Mouse (Mus musculus) embryonic fibroblast, embryonic 13.5 days (primary cell): ENCODE measurements at regions not wholly inside any gene's neighbourhood (a gene's known extent, or its start where the extent isn't known, plus 50 kb on each side); places are given as distances from the start of the nearest gene placed in this dataset.

ENCODE experiments used
- H3K27ac ChIP-seq: 2 replicates; pipeline ENCODE4 v1.5.1; 2012; ENCODE audit warnings: low read length, control low read depth, inconsistent platforms; ENCODE audit not compliant: insufficient read depth
- H3K4me1 ChIP-seq: 2 replicates; pipeline ENCODE4 v1.6.1; 2011; ENCODE audit warnings: low read length; ENCODE audit not compliant: control insufficient read depth, insufficient read depth
- H3K4me3 ChIP-seq: 2 replicates; pipeline ENCODE4 v1.5.1; 2011; ENCODE audit warnings: mild to moderate bottlenecking, control low read depth, low read length; ENCODE audit not compliant: insufficient read depth
- CTCF ChIP-seq: IDR thresholded peaks from 2 replicates; pipeline ENCODE4 v1.5.1; 2011; ENCODE audit warnings: mild to moderate bottlenecking, control low read depth, low read length, moderate library complexity, borderline replicate concordance; ENCODE audit not compliant: insufficient read depth
- POLR2A ChIP-seq: IDR thresholded peaks from 2 replicates; pipeline ENCODE4 v1.6.1; 2011; ENCODE audit warnings: low read depth, mild to moderate bottlenecking, control low read depth, low read length, moderate library complexity

DNA sequence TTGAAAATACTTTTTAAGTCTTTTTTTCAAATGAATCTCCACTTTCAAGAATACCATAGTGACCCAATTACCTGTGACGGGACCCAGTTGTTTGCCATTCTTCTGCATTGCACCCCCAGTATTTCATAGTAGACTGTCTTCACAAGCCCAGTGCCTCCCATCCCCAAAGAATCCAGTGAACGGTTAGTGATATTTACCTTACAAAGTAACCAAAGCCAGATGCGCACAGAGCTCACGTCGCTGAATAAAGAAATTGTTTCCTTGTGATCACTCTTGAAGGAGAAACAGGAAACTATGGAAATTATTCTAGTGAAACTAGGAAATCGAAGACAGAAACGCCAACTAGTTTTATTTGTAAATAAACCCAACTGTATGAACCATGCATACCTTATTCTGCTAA is 91.4 kb upstream of the Ssbp2 start:
- H3K4me1 ChIP-seq: peaks cover 19% of the 10 kb centered on the region

DNA sequence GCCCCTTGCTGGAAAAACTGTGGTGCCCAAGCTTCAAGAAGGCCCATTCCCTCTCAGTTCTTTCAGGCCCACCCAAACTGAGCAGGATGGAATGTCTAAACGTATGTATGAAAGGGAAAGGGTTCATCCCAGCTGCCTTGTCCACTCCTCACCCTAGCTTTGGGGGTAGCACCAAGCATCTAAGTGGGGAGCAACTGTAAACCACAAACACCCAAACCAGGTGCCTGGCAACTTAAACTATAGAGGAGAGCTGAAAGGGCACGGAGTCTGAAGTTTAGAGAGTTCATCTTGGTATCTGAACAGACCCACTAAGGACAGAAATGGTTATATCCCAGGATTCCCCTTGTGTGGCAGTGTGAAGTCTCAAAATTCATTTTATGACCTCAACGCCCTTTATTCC is 90.1 kb upstream of the Ssbp2 start:
- peaks cover 21% of the 10 kb centered on the region for H3K4me1 ChIP-seq
- peak overlapping the region; percentile 99 for H3K27ac ChIP-seq
- H3K4me3 ChIP-seq: no peak overlapping the region
- TF ChIP-seq CTCF: no peak
- TF ChIP-seq POLR2A: no peak

More for the DNA sequence above, 91.4 kb upstream of the Ssbp2 start:
- H3K4me3 ChIP-seq: no peak overlapping the region
- 0 out of 2 replicates have a peak overlapping the region, but pooled peaks have one; percentile 7 for H3K27ac ChIP-seq
- TF ChIP-seq CTCF: no peak
- no peak for TF ChIP-seq POLR2A

DNA sequence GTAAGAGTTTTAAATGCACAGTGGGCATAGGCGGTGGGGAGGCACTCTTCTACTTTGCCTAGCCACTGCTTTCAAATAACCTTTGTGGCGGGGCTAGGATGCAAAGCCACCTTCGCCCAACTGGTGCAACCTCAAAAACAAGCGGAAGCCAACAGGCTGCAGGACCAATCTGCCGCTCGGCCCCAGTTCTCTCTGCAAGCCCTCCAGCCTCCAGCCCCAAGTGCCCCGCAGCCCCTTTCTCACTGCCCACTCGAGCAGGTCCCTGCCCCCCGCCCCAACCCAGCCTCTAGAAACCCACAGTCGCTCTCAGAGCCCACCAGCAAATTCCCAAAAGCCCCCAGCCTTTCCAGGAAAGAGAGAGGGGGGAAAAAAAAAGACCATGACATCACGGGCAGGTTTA is 89.6 kb upstream of the Ssbp2 start:
- peak overlapping the region; percentile 99 for H3K27ac ChIP-seq
- H3K4me3 ChIP-seq: peak overlapping the region; percentile 24; the same call in 1 of the 2 replicates
- TF ChIP-seq POLR2A: no peak
- TF ChIP-seq CTCF: no peak
- H3K4me1 ChIP-seq: peaks cover 17% of the 10 kb centered on the region

DNA sequence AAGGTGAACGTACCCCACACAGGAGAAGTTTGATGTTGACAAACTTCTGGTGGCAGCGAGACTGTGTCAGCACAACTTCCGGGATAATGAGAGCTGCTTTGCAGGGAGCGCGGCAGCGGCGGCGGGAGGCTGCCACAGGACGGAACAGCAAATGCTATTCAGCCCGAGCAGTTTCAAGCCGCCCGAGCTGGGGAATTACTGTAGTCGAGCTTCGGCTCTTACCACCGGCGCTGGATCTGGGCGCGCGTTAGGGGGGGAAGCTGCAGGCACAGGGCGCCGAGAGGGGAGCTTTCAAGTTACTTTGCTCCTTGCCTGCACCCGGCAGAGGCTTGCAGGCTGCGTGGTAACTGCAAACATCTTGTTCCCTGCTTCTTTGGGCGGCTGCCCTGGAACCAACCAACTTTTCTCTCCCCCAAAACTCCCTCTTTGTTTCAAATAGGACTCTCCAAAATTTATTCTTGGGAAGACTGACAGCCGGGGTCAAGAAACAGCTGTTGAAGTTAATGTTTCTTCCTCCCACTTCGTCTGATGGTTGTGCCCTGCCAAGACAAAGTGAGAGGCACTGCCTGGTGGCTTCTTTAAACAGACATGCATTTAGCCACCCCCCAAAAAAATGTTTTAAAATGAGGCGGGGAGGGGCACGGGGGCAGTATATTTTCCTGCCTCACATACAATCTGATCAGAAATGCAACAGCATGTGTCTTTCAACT is 89.0 kb upstream of the Ssbp2 start:
- peak overlapping the region; percentile 99 for H3K27ac ChIP-seq
- peaks cover 17% of the 10 kb centered on the region for H3K4me1 ChIP-seq
- TF ChIP-seq POLR2A (peak; percentile 69), CTCF (no peak)
- H3K4me3 ChIP-seq: peak overlapping the region; percentile 31

DNA sequence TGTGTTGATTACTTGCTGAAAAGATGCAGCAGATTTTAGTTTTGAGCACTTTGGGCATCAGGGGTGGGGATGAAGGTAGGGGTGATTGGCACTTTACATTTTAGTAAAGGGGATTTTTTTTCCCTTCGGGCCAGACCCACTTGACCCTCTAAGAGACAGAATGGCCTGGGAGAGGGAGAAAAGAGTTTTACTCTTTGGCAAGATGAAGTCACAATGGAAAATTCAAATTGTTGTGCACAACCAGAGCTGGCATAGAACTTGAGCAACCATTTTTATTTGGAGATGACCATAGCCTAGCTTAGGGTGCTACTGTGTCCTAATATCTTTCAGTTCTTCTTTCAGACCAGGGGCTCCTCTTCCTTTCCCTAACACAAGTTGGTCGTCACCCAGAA is 88.5 kb upstream of the Ssbp2 start:
- peaks cover 15% of the 10 kb centered on the region for H3K4me1 ChIP-seq
- peak overlapping the region; percentile 99 for H3K27ac ChIP-seq
- no peak overlapping the region for H3K4me3 ChIP-seq
- TF ChIP-seq POLR2A: no peak
- no peak for TF ChIP-seq CTCF

DNA sequence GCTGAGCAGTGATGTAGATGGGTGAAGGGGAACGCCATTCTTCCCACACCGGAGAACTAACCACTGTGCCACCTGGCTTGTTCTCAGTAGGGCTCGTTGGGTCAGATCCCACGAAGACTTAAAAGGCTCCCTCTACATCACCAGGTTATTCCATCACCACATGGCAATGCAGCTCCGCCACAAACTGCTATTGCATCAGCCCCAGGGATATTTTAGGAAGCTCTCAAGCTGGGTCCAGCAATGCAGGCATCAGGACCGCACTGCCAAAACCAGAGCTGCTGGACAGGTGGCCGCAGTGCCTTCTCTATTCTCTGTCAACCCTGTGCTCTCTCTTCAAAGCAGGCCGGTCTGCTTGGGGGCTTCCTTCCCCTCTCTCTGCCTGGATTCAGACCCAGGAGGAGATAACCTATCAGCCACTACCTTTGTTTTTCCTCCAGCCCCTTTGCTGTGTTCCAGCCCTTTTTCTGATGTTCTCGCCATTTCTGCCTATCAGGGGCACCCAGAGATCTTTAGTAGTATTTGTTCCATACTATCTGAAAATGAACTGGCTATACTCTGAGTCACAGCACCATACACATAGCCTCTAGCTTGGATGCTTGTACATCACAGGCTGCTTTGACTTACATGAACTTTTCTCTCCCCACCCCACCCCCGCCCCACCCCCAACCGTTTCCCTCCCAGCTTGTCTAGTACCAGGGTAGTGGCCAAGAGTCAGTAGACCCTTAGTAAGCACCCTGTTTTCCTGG is 87.8 kb upstream of the Ssbp2 start:
- Histone ChIP-seq H3K27ac (peak overlapping the region; percentile 99), H3K4me3 (no peak overlapping the region), H3K4me1 (peaks cover 13% of the 10 kb centered on the region)
- TF ChIP-seq POLR2A (no peak), CTCF (no peak)

DNA sequence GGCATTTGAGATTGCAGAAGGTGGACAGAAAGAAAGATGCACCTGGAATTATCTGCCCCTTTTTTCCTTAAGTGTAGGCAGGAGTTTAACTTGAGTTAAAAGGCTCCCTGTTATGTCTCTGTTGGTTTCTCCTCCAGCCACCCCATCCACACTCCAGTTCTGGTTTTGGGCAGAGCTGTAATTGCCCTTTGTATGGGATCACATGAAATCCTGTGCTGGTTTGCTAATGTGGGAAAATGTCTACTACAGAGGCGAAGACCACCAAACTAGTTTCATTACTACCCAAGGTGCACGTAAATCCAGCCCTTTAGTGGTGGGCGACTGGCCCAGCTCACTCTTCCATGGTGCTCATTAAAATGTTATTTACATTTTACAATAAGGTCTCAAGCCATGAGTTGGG is 85.9 kb upstream of the Ssbp2 start:
- Histone ChIP-seq H3K27ac (no peak overlapping the region), H3K4me1 (peaks cover 13% of the 10 kb centered on the region), H3K4me3 (no peak overlapping the region)
- no peak for TF ChIP-seq CTCF
- TF ChIP-seq POLR2A: no peak

DNA sequence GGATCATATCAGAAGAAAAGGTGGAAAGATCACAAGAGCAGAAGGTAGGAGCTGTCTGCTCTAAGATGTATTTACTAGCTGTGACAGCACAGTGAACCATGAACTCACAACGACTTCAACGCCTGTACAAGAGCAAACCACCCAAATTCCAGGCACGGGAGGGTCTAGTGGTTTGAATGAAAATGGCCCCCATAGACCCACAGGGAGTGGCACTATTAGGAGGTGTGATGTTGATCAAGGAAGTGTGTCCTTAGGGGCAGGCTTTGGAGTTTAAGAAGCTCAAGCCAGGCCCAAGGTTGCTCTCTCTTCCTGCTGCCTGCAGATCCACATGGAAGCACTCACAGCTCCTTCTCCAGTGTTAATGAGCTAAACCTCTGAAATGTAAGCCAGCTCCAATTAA is 83.5 kb upstream of the Ssbp2 start:
- peaks cover 9% of the 10 kb centered on the region for H3K4me1 ChIP-seq
- no peak overlapping the region for H3K4me3 ChIP-seq
- TF ChIP-seq POLR2A: no peak
- no peak for TF ChIP-seq CTCF
- no peak overlapping the region for H3K27ac ChIP-seq

DNA sequence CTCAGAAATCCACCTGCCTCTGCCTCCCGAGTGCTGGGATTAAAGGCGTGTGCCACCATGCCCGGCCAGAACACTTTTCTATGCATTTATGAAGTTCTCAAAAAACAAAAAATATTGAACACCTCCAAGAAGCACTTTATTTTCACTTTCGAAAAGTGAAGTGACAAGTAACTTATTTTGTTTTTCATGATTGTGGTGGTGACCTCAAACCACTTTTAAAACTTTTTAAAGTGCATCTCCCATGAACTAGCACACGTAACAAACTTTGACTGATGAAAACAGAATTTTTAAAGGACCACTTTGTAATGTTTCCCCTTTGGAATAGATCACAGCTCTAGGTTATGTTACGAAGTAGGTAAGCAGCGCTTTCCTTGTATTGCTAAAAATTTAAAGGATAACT is 82.7 kb upstream of the Ssbp2 start:
- Histone ChIP-seq H3K4me3 (no peak overlapping the region), H3K4me1 (peaks cover 6% of the 10 kb centered on the region; the same call in 1 of the 2 replicates), H3K27ac (no peak overlapping the region)
- TF ChIP-seq CTCF (no peak), POLR2A (no peak)

DNA sequence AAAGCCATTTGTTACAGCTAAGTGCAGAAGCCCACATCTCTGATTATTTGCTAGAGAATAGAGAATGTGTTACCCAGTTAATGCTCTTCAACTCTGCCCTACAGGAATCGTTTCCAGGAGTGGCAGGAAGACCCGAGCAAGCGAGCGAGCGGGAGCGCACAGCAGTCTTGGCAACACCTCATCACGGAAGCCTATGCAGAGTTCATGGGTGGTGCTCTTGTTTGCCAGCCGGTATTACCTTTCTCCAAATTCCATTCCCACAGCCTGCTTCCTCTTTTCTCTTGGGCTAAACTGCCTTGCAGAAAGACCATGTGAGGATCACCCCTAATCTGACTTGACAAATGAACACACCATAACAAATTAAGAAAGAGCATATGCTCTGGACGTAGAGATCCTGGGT is 82.1 kb upstream of the Ssbp2 start:
- H3K27ac ChIP-seq: no peak overlapping the region
- TF ChIP-seq CTCF (no peak), POLR2A (no peak)
- H3K4me3 ChIP-seq: no peak overlapping the region
- peaks cover 4% of the 10 kb centered on the region; the same call in 1 of the 2 replicates for H3K4me1 ChIP-seq
